Comparison of ENCODE assay signal across 19 mouse cellular contexts in genomic region chr6:94111833-94112232, GRCm38 (mm10).
"Had no signal": no experiment of that assay in that cellular context is flagged by ENCODE, and none has a peak within 500 bp of the region (broad histone marks: within the 10 kb centered on the region; RNA-seq: fewer than 3 reads in every experiment).

No protein-coding gene starts in this region.

- H3K27ac ChIP-seq: liver, embryonic 13.5 days; liver, embryonic 15.5 days; lung, embryonic 15.5 days; midbrain, embryonic 10.5 days; midbrain, embryonic 12.5 days; neural tube, embryonic 12.5 days; stomach, embryonic 15.5 days; stomach, postnatal 0 days had no signal

- ATAC-seq: liver, postnatal 0 days; lung, postnatal 0 days had no signal

- H3K4me2 ChIP-seq: liver, embryonic 13.5 days; liver, embryonic 15.5 days; lung, embryonic 15.5 days; midbrain, embryonic 12.5 days; neural tube, embryonic 12.5 days; stomach, embryonic 15.5 days had no signal

- H3K36me3 ChIP-seq: liver, embryonic 13.5 days; liver, embryonic 15.5 days; lung, embryonic 15.5 days; midbrain, embryonic 10.5 days; midbrain, embryonic 12.5 days; neural tube, embryonic 12.5 days; stomach, embryonic 15.5 days had no signal

- H3K4me1 ChIP-seq: liver, embryonic 15.5 days; midbrain, embryonic 10.5 days; midbrain, embryonic 12.5 days; neural tube, embryonic 12.5 days had no signal

- H3K9ac ChIP-seq: liver, embryonic 13.5 days; liver, embryonic 15.5 days; liver, postnatal 0 days; lung, embryonic 15.5 days; midbrain, embryonic 12.5 days; neural tube, embryonic 12.5 days; stomach, embryonic 15.5 days had no signal

- H3K27me3 ChIP-seq: liver, embryonic 13.5 days; liver, embryonic 15.5 days; lung, embryonic 15.5 days; midbrain, embryonic 12.5 days; neural tube, embryonic 12.5 days; stomach, embryonic 15.5 days had no signal

- H3K9me3 ChIP-seq: liver, embryonic 13.5 days; liver, embryonic 15.5 days; lung, embryonic 15.5 days; midbrain, embryonic 10.5 days; midbrain, embryonic 12.5 days; neural tube, embryonic 12.5 days; stomach, embryonic 15.5 days had no signal

- DNase-seq: liver, embryonic 13.5 days; liver, postnatal 0 days; lung, adult 2 months; lung, postnatal 14 days; lung, postnatal 36 days; midbrain, embryonic 14.5 days; right cerebral cortex, postnatal 14 days; spleen, adult 18-20 months; thymus, adult 18-20 months; thymus, postnatal 14 days; thymus, postnatal 36 days had no signal

- H3K4me3 ChIP-seq: liver, embryonic 13.5 days; liver, embryonic 15.5 days; lung, embryonic 15.5 days; midbrain, embryonic 10.5 days; midbrain, embryonic 12.5 days; neural tube, embryonic 12.5 days; stomach, embryonic 15.5 days had no signal
